In genomic region chr8:85478397-85478796, GRCm38 (mm10) we compare ENCODE assay signal across 29 mouse cellular contexts. TPM values are rescaled to one million over a fixed set of nuclear protein-coding genes. Genes with fewer than 3 reads are reported as not detected.
DNase-seq lines count a peak whose midpoint lies in the region; ATAC-seq lines count a peak whose summit lies in the region.
"Had no signal": no experiment of that assay in that cellular context is flagged by ENCODE, and none has a peak within 500 bp of the region (broad histone marks: within the 10 kb centered on the region; RNA-seq: fewer than 3 reads in every experiment).

No protein-coding gene starts in this region.

- intact Hi-C loops in heart, postnatal 10 days (cut with DNase I), result no loop called here

- DNase-seq in kidney, adult 9 months, result peak; percentile 60
- no peak for DNase-seq in kidney, adult 18-20 months
- DNase-seq in ES-CJ7 (ENCODE audit: low read depth, low spot score) (peak; percentile 49), ZHBTc4 (ENCODE audit: low read depth, low spot score) (peak; percentile 29)
- no peak for DNase-seq in heart, adult 9 months (ENCODE audit: low spot score in 2 of 2)
- DNase-seq in heart, postnatal 10 days, result no peak
- no peak for DNase-seq in frontal cortex, postnatal 10 days (ENCODE audit: low spot score in 2 of 2)
- DNase-seq: B cell, adult 2 months; cerebellum, adult 11-12 months; cerebellum, postnatal 10 days; gastrocnemius, postnatal 14 days; heart, adult 11 months; heart, postnatal 14 days; kidney, postnatal 10 days; left cerebral cortex, postnatal 4 days; lung, postnatal 10 days had no signal

- H3K9me3 ChIP-seq in liver, embryonic 15.5 days (replicated peaks), result no peaks in the 10 kb centered on the region
- H3K9me3 ChIP-seq: limb, embryonic 15.5 days; midbrain, embryonic 10.5 days; neural tube, embryonic 13.5 days; stomach, embryonic 15.5 days had no signal

- H3K4me1 ChIP-seq in liver, embryonic 15.5 days (replicated peaks), result peaks cover 11% of the 10 kb centered on the region; the same call in 1 of the 2 replicates
- H3K4me1 ChIP-seq: hindbrain, embryonic 12.5 days; stomach, embryonic 15.5 days had no signal

- peak; percentile 70 for ATAC-seq in liver, embryonic 15.5 days (ENCODE audit: insufficient read depth)
- ATAC-seq: forebrain, embryonic 14.5 days; intestine, postnatal 0 days; midbrain, embryonic 16.5 days had no signal

- H3K4me3 ChIP-seq in liver, embryonic 15.5 days (replicated peaks), result no peak overlapping the region
- H3K4me3 ChIP-seq: heart, embryonic 12.5 days; hindbrain, embryonic 12.5 days; left cerebral cortex, adult 2 months; limb, embryonic 15.5 days; midbrain, embryonic 10.5 days; myocyte; neural tube, embryonic 13.5 days; stomach, embryonic 15.5 days had no signal

- 69% methylated on average over 2 of the region's 2 CpGs for WGBS in liver, embryonic 15.5 days (ENCODE audit: insufficient replicate concordance)

- no peaks in the 10 kb centered on the region for H3K36me3 ChIP-seq in liver, embryonic 15.5 days (replicated peaks)
- H3K36me3 ChIP-seq: heart, embryonic 12.5 days; hindbrain, embryonic 12.5 days; limb, embryonic 15.5 days; midbrain, embryonic 10.5 days; neural tube, embryonic 13.5 days; stomach, embryonic 15.5 days had no signal

- no peak overlapping the region for H3K9ac ChIP-seq in liver, embryonic 15.5 days
- H3K9ac ChIP-seq: heart, embryonic 12.5 days; hindbrain, embryonic 12.5 days; limb, embryonic 15.5 days; neural tube, embryonic 13.5 days; stomach, embryonic 15.5 days had no signal

- no peaks in the 10 kb centered on the region for H3K27me3 ChIP-seq in liver, embryonic 15.5 days
- H3K27me3 ChIP-seq: CH12.LX; heart, embryonic 12.5 days; hindbrain, embryonic 12.5 days; limb, embryonic 15.5 days; neural tube, embryonic 13.5 days; stomach, embryonic 15.5 days had no signal

- peak overlapping the region; percentile 41; the same call in 1 of the 2 replicates for H3K27ac ChIP-seq in liver, embryonic 15.5 days (replicated peaks)
- H3K27ac ChIP-seq: hindbrain, embryonic 12.5 days; left cerebral cortex, adult 2 months; limb, embryonic 15.5 days; midbrain, embryonic 10.5 days; neural tube, embryonic 13.5 days; stomach, embryonic 15.5 days had no signal

- H3K4me2 ChIP-seq in liver, embryonic 15.5 days, result no peak overlapping the region
- H3K4me2 ChIP-seq: heart, embryonic 12.5 days; hindbrain, embryonic 12.5 days; limb, embryonic 15.5 days; neural tube, embryonic 13.5 days; stomach, embryonic 15.5 days had no signal

RNA-seq across cellular contexts. Expression of gene Gpt2, which starts 14.0 kb away (rescaled TPM):
- polyA plus RNA-seq in liver, embryonic 15.5 days (2015; fragmentation: Nextera tagmentation; extraction: Ambion mirVana), result 17.7 and 22.1 TPM in 2 replicates
- total RNA-seq in heart, postnatal 10 days (2021), result 10 to 100 TPM; 18.8 to 20.3 TPM

RNA-seq across cellular contexts. Expression of gene 4921524J17Rik, which starts 45.8 kb away (rescaled TPM):
- 14.8 and 15.6 TPM in 2 replicates for polyA plus RNA-seq in liver, embryonic 15.5 days (2015; fragmentation: Nextera tagmentation; extraction: Ambion mirVana)
- 10 to 100 TPM; 17.9 to 21.6 TPM for total RNA-seq in heart, postnatal 10 days (2021)

Comparison
In these comparisons a context has a peak if more than half of its experiments do, and no peak if none do; other contexts are left out.
1. DNase-seq: peak in kidney, adult 9 months (single experiment), ES-CJ7 (single experiment) and ZHBTc4 (single experiment); none in kidney, adult 18-20 months (single experiment), heart, adult 9 months (0 of 2), heart, postnatal 10 days (0 of 2) and frontal cortex, postnatal 10 days (0 of 2).